Mouse (Mus musculus) cerebellum, adult 11-12 months (tissue): ENCODE measurements around the gene Tecpr2.
"Not testable (repeated sequence)": the region's sequence is repeated elsewhere in the genome, so short reads cannot be mapped to it uniquely, and the experiment has no call there.

Experiments
- DNase-seq: peaks from one replicate; pipeline ENCODE4 v3.0.0; 2022

The Tecpr2 gene

DNA sequence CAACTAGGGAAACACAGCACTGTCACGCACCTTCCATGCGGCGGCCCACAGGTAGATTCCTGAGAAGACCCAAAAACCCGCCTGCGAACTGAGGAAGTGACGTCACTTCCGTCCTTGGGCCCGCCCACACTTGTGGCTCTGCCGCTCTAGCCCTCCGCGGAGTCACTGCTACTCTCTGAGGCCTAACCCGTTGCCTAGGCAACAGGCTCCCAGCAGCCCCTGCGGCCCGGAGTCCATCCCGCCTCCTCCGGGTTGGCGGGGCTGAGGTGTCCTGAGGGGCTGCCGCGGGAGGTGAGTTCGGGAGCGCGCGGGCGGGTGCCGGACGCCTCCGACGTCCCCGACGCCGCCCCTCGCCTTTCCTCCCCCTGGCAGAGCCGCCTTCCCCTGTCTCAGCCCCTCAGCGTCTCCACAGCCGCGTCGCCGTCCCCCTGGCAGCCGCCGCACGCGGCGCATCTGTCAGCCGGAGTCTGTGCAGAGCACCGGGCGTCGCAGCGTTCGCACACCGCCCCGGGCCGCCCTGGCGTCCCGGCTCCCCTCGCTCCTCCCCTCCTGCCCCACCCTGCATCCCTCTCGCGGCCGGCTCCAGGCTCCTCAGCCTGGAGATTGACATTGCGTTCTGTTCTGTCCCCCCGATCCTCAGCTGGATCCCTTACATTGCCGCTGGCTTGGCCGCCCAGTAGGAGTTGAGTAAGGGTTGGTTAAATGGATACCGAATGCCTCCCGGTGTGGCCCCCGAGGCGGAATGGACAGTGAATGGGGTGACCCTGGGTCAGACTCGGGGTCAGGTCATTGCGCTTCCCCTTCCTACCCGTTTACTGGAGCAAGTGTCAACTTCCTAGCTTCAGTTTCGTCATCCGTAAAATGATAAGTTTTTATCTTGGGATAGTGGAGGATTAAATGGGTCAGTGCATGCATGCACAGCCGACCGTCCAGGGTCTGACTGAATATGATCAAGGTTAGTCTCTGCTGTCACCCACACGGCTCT lies at the start of gene Tecpr2, which contains the start of gene Cinp:
TSS of gene Tecpr2 (plus strand) at position 229 of the 985 bp plus-strand sequence.
TSS of gene Cinp (minus strand) at position 110 of the 985 bp plus-strand sequence.
- DNase-seq: peak; percentile 99

DNA sequence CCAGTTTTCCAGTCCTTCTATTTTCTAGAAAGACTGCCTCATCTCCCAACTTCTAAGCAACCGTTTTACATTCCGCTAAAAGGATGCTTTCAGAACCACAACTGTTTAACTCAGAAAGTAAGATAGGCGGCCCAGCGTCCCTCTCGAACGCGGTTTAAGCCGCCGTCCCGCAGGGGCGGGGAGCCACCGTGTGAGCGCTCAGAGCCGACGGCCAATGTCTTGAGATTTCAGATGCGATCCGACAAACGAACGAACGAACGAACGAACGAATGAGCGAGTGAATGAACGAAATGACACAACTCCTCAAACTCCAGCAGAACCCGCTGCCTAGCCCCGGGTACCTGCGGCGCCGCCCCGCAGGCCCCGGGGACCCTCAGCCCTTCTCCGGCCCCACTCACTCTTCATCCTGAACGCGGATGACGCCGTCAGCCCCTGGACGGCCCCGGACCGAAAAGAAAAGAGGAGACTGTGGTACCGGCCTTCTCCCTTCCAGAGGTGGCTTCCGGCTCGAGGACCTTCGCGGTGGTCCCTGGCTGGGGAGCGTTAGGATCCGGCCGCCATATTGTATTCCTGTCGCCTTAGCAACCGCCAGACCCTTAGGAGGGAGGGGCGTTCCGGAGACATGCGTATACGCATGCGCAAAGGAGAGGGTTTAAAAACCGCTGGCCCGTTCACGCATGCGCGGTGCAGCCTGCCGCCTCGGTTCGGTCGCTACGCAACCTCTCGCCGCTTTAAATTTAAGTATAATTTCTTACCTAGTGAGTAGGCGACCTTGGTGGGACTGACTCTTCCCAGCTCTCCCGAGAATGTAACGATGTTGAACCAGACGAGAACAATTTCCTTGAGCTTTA lies 48.5 kb upstream of the Tecpr2 start, which contains the start of gene Mok:
TSS of gene Mok (minus strand) at position 592 of the 851 bp plus-strand sequence.
- DNase-seq: peak; percentile 93

DNA sequence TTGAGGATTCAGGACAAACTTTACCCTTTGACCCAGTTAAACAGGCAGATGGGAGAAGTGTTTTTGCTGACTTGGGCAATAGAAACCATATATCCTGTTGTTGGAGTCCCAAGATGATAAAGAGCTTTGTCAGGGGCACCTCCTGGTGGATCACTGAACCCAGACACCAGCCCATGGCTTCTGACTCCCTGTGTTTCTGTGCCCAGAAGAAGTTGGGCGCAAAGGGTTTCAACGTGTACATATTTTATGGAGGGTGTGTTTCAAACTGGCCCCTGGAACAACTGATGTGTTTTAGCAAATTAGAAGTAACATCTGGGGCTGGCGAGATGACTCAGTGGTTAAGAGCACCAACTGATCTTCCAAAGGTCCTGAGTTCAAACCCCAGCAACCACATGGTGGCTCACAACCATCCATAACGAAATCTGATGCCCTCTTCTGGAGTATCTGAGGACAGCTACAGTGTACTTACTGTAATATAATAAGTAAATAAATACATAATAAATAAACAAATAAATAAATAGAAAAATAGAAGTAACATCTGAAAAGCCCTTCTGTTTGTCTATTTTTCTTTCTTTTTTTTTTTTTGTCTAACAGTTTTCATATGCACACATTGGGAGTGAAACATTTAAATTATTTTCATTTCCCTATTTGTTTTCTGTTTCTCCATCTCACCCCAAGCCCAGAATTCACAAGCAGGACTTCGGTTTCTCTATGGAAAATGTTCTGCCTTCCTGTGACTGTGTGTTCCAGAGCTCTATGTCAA lies 47.2 kb upstream of the Tecpr2 start:
- DNase-seq: no peak

DNA sequence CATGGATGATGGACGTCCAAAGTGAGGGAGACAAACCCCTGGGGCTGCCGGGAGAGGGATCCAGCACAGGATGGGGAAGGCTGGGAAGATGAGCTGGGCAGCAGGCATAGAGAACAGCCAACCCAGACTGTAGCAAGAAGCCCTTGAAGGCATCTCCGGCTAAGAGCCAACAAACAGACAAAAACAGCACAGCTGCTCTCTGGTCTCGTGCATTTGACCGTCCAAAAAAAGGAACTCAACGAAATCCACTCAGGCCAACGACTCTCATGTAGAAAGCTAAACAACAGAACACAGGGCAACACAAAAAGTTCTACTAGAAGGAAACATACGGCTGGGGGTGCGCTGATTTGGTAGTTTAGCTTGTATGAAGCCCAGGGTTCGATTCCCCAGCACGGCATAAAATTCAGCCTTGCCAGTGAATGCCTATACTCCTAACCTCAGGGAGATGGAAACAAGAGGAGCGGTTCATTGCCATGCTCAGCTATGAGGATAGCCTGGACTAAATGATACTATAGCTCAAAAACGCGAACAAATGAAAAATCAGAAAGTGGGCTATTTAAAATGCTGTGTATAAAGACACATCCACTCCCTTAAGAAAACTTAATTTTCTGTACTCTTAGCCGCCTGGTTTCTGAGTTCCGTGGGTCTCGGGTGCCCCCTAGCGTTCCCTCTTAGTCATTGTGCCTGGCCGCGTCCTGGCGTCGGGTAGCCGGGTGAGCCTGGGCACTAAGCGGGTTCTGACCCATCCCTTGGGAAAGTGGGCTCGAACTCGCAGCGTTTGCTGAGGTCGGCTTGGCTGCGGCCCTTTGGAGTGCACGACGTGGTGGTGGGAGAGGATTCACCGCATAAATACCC lies 45.6 kb upstream of the Tecpr2 start:
- peak; percentile 77 for DNase-seq

DNA sequence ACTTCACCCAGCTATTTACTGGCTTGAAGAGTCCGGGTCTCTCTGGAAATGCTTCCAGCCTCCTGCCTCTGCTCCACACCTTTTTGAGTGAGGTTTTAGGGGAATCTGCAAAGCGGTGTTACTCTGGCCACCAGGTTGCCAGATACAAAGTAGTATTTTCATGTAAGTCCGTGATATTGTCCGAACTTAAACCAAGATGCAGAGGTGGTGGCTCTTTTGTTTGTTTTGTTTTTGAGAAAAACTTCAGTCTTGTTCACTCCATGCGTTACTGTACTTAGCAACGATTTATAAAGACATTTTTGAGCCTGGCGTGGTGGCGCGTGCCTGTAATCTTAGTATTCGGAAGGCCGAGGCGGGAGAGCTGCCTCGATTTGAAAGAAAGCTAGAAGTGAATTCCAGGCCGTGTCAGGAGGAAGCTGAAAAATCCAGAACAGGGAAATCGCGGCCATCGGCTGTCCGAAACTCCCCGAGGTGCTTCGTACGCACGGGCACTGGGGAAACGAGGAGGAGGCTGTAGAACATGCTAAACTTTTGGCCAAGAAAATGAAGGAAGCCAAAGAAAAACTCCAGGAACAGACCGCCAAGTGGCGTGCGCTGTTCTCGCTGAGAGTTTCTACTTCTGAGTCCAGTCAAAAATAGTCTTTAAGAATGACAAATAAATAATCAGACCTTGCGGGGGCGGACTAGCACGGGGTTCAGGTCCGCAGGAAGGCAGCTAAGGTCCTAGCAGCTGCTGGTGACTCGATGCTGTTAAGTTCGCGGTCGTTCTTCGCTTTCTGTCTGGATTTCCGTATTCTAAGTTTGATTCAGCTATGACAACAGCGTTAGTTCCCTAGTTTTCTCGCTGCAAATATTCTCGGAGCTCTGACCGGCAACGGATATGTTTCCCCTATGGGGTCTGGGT lies 44.6 kb upstream of the Tecpr2 start:
- DNase-seq: no peak

DNA sequence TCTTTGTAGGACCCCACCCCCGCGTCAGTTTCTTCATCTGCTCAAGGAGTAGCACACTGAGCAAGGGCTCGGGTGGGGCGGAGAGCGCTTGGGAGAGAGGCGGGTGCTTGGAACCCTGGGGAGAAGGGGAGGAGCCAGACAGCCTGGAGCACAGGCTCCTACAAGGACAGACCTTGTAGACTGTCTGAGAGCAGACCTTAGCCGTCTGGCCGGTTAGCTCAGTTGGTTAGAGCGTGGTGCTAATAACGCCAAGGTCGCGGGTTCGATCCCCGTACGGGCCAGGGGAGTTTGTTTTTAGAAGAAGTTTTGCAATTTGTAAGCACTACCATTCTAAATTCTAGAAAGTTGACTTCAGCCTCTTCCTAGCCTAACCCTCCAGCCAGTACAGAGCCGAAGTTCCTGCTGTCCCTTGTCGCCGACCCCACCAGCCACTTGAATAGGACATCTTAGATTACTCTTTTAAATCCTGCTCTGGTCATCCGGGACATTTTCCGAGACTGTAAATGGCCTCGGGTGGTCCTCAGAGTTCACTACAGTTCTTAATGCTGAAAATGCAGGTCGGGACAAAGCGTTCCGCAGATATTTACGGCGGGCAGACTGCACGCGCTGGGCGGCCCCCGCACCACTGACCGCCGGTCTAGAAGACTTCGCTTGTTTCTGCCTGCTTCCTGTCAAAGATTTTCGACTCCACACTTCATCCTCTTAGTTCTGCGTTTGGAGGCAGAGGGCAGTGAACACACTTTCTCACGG lies 43.8 kb upstream of the Tecpr2 start:
- DNase-seq: peak; percentile 87

DNA sequence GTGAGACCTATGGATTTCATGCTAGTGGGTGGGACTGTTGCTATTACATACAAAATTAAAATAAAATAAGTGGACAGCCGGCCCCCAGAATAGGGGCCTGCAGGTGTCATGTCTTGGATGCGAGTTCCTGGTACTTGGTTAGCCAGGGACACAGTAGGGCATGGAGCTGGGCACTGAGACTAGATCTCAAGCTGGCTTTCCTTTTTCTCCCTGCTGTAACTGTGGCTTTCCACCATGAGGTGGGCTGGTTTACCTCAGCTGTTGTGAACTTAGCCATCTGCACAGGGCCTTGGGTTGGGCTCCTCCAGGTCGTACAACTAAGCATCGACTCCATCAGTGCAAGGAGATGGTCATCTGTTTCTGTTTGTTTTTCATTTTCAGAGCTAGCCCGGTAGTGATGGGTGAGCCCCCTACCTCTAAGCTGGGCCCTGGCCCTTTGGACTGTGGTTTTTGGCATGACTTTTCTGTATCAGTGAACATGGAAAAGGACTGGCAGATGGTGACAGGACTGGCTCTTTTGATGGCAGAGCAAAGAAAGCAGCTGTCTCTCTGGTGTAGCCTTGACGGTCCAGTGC lies 42.8 kb upstream of the Tecpr2 start:
- no peak for DNase-seq

DNA sequence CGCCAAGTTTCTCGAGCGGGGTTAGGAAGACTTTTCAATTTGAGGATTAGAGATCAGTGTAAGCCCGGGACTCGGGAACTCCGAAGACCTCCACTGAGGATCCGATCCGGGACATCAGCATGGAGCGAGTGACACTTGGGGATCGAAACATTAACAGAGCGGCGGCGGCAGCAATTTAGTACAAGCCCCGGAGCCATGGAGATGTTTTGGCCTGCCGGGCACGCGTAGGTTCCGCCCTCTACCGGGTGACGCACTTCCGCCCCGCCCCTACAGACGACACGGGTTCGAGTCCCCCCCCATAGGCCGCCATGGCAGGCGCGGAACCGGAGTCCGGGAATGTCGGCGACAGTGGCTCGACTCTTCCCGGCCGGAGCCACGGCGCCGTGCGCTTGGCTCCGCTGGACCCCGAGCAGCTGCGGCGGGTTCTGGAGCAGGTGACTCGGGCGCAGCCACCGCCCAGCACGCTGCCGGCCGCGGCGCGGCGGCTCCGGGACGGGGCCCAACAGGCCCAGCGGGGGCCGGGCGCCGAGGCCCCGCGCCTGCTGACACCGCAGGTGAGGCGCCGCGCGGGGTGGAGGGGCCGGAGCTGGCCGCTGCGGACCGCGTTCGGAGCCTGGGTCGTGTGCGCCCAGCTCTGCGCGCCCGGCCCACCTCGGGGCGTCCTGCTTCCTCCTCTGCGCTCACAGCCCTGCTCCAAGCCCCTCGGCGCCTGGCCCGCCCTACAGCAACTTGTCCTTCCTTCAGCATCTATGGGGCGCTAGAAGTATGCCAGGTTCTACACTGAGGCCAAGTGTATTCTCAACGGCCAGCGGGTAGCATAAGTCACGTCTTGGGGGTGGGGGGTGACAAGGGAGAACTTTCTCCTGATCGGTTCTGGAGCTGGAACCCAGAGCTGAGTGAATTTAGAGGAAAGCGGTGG lies 38.8 kb upstream of the Tecpr2 start, which contains the start of gene Zfp839:
TSS of gene Zfp839 (plus strand) at position 244 of the 919 bp plus-strand sequence.
- DNase-seq: peak; percentile 86

DNA sequence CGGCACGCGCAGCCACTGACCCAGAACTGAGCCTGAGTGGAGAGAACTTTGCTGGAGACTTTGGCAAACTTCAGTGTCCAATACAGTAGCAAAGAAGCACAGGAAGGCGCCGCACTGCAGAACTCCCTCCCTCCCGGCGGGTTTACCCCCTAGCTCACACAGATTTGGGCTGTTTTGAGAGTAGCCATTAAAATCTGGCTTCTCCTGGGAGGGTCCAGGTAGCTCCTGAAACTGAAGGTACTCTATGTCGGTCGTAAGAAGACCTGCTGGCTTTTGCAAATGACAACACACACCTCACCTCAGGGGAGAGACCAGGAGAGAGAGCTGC lies 38.2 kb upstream of the Tecpr2 start:
- DNase-seq: no peak

DNA sequence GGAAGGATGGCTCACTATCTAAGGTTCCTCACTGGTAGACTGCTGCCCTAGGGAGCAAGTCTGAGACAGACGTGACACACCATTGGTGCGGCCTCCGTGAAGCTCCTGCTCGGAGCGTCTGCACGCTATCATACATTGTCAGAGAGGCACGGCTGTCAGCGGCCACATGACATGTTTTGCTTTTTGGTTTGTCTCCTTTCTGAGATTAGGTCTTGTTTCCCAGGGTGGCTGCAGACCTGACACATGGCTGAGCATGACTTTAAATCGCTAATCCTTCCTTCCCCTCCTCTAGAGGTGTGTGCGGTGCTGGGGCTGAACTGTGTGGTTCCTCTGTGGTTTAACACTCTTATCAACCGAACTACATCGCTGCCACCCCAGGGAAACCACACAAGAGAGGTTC lies 37.6 kb upstream of the Tecpr2 start:
- no peak for DNase-seq

DNA sequence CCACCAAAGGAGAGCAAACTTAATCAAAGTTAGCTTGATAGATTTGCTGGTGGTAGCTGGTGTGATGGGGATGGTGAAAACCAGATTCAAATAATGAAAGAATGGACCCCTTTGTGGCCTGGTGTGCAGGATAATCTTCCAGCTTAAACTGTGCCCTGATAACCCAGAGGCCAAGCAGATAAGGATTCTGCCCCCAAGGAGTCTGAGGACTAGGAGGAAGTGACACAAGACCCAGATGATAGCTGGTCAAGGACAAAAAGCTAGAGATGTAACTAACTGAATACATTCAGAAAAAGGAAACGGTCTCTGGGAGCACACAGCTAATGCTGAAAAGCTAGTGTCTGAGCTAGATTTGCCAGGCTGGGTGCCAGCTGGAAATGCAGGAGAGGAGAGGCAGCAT lies 37.1 kb upstream of the Tecpr2 start:
- no peak for DNase-seq

DNA sequence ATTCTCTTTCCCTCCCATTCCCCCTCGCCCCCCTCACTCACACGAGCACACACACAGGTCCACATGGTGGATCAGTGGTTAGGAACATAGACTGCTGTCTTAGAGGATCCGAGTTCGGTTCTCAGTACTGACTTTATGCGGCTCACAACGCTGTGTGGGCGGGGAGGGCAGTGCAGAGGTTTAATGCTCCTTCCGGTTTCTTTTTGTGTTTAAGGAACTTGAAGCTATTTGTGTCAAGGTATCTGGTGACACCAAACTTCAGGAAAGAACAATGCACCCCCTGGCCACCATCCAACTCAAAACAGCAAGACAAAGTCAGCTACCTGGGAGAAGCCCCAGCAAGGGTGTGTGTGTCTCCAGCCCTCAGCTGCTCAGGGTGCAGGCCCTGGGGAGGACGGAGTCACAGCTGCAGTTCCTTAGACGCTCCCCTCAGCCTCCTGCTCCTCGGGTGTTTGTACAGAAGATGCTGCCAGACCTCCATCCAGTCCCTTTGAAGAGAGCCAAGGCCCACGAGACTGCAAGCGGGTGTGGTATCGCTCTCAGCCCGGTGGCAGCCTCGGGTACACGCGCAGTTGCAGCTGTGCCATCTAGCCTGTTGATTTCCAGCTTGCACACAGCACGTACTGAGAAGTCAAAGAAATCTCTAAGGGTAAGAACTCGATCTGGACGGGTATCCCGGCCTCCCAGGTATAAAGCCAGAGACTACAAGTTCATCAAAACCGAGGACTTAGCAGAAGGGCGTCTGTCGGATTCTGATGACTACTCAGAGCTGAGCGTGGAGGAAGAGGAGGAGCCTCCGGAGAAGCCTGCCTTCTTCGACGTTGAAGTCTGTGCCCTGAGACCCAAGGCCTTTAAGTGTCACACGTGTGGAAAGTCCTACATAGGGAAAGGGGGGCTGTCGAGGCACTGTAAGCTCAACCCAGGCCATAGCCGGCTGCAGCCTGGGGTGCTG lies 34.0 kb upstream of the Tecpr2 start:
- no peak for DNase-seq

DNA sequence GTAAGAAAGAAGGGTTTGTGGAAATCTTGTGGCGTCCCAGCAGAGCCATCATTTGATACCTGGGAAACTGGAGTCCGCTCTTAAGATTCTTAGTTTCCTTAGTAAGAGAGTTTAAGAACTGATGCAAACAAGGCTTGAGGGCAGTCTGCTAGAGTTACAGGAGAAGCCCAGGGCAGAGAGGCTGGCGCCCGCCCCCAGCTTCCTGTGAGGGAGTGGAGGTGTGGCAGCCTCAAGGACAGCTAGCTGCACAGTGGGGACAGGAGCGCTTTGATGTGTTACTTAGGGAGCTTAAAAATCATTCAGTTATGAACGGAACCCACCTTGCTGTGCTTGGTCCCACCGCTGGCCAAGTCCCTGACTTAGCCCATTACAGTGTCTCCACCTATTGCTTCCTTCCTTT lies 31.9 kb upstream of the Tecpr2 start:
- DNase-seq: no peak

DNA sequence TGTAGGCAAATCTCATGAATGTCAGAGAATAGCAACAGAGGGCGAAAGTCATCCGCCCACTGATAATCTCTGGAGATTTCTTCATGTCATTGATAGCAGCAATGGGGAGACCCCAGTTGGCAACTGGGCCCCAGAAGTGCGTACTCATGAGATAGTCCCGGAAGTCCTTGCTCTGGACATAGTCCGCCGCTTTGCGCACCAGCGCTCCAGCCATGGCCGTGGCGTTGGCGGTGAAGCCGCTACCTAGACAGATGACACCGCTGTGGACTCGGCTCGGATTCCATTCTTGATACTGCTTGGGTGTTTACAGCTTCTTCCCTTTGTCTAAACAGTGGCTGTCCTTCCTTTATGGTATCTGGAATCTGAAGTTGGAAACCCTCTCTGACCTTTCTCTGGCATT lies 30.4 kb upstream of the Tecpr2 start:
- not testable (repeated sequence) for DNase-seq

DNA sequence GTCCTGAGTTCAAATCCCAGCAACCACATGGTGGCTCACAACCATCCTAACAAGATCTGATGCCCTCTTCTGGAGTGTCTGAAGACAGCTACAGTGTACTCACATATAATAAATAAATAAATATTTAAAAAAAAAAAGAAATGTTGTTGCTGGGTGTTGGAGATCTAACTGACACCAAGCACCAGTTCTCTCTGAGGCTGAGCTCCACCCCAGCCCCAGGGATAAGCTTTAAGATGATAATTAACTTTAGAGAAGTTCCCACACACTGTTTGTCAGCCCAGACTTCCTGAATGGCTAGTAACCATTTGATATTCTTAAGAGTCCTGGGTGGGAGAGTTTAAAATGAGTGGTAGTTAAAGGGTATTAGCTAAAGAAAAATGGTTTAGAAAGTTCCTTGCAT lies 28.8 kb upstream of the Tecpr2 start:
- DNase-seq: no peak

DNA sequence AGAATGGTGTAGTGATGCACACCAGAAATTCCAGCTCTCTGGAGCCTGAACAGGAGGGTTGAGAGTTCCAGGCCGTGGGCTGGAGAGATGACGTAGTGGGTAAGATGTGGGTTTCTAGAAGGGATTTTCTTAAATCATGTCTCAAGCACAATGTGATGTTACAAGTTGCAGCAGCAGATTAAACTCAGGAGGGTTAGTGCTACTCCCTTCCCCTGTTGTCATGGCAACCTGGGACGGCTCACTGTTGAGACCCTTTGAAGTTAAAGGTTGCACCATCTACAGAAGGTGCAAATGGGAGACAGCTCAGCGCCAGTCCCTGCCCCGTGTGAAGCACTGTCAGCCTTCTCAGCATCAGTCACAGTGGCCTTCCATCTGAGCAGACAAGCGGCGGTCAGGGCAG lies 27.8 kb upstream of the Tecpr2 start:
- DNase-seq: no peak

DNA sequence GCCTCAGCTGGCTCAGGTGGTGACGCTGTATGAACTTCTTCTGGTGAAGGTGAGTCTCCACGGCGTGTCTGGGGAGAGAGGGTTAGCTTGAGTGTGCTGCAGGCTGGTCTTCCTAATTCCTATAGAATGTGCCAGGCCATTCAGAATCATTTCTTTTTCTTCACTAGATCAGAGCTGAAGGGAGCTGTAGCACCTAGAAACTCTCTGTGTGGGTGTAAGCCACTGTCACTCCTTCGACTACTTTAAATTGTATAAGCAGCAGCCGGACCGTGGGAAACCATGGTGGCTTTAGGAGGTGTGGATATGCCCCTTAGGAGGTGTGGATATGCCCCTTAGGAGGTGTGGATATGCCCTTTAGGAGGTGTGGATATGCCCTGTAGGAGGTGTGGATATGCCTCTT lies 25.1 kb upstream of the Tecpr2 start:
- no peak for DNase-seq
